Comparison of ENCODE assay signal across 9 mouse cellular contexts in the genomic region with DNA sequence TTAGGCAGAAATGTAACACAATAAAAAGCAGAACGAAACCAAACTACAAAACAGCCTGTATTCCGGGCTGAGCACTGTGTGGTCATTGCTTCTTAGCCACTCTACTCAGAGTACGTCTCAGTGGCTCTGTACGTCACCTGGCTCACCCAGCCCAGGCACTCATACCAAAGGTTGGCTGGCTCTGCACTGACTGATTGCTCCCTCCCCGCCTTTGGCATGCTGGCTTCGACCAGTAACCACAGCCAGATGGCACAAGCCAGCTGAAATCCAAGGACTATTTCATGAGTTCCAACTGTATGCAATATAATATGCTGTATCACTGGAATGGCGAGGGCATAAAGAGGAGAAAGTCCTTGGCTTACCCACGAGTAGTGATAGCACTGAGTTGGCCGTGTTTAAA.
A peak's percentile ranks its signal among the peaks of the same experiment; 100 is the strongest.
DNase-seq lines count a peak whose midpoint lies in the region; ATAC-seq and TF ChIP-seq lines count a peak whose summit lies in the region.
"Had no signal": no experiment of that assay in that cellular context is flagged by ENCODE, and none has a peak within 500 bp of the region (broad histone marks: within the 10 kb centered on the region; RNA-seq: fewer than 3 reads in every experiment).

No protein-coding gene starts in this region.

- DNase-seq in cerebellum, postnatal 25 days: peak; percentile 20 to 46
- peak; percentile 69 to 71 for DNase-seq in lung, adult 18-20 months
- DNase-seq in lung, postnatal 10 days: no peak
- DNase-seq in gastrocnemius, postnatal 14 days: peak; percentile 68
- DNase-seq in B cell, adult 2 months: no peak
- no peak for DNase-seq in right cerebral cortex, postnatal 14 days

- no peak for TF ChIP-seq CTCF in olfactory bulb, adult 2 months (IDR thresholded peaks at IDR 0.05; ENCODE audit: insufficient read depth, low read depth, low read length)

- ATAC-seq in cerebellum, adult (ENCODE audit: insufficient number of reproducible peaks, low FRiP score, low TSS enrichment): no peak; the same call in 1 of the 2 replicates

- H3K4me3 ChIP-seq in olfactory bulb, adult 2 months (ENCODE audit: insufficient read depth, low read depth, low read length): no peak overlapping the region
- H3K4me3 ChIP-seq: liver, embryonic 15.5 days had no signal

- peak overlapping the region; percentile 25; the same call in 1 of the 2 replicates for H3K27ac ChIP-seq in olfactory bulb, adult 2 months (ENCODE audit: insufficient read depth, low read depth, low read length)
- H3K27ac ChIP-seq: liver, embryonic 15.5 days had no signal

- WGBS in olfactory bulb, adult 2 months: 31% methylated on average over 9 of the region's 9 CpGs

- intact Hi-C loops in gastrocnemius, postnatal 14 days (cut with DNase I; ENCODE audit: low total_unique reads): no loop called here

- H3K4me1 ChIP-seq in olfactory bulb, adult 2 months (ENCODE audit: control insufficient read depth, insufficient read depth, low read length): peaks cover 5% of the 10 kb centered on the region; the same call in 1 of the 2 replicates
- H3K4me1 ChIP-seq: liver, embryonic 15.5 days had no signal

- TF ChIP-seq POLR2A in olfactory bulb, adult 2 months (IDR thresholded peaks at IDR 0.05; ENCODE audit: insufficient read depth, low read depth, low read length): no peak

Comparison
In these comparisons a context has a peak if more than half of its experiments do, and no peak if none do; other contexts are left out.
1. DNase-seq: peak in cerebellum, postnatal 25 days (2 of 2), lung, adult 18-20 months (2 of 2) and gastrocnemius, postnatal 14 days (single experiment); none in lung, postnatal 10 days (single experiment), B cell, adult 2 months (0 of 2) and right cerebral cortex, postnatal 14 days (single experiment).